ENCODE assay signal across 26 mouse cellular contexts in genomic region chr1:160297701-160298100, GRCm38 (mm10).
"Had no signal": no experiment of that assay in that cellular context is flagged by ENCODE, and none has a peak within 500 bp of the region (broad histone marks: within the 10 kb centered on the region; RNA-seq: fewer than 3 reads in every experiment).

No protein-coding gene starts in this region.

- DNase-seq: gastrocnemius, adult 2 months; gastrocnemius, postnatal 10 days; gastrocnemius, postnatal 36 days; heart, adult 2 months; heart, postnatal 10 days; heart, postnatal 4 days; kidney, adult 18-20 months; kidney, adult 8-10 months; kidney, postnatal 10 days; kidney, postnatal 25 days; kidney, postnatal 4 days; liver; liver, embryonic 13.5 days had no signal

- H3K4me1 ChIP-seq: hindbrain, embryonic 10.5 days; hindbrain, embryonic 12.5 days; intestine, embryonic 15.5 days; limb, embryonic 10.5 days; limb, embryonic 12.5 days had no signal

- ATAC-seq: hindbrain, embryonic 16.5 days; inflammation-experienced regulatory T-cells, adult 6 months; intestine, embryonic 15.5 days; intestine, postnatal 0 days had no signal

- H3K27me3 ChIP-seq: heart, embryonic 12.5 days; hindbrain, embryonic 12.5 days; intestine, embryonic 15.5 days; limb, embryonic 12.5 days; liver, embryonic 13.5 days; liver, embryonic 15.5 days had no signal

- H3K9me3 ChIP-seq: heart, embryonic 10.5 days; heart, embryonic 12.5 days; hindbrain, embryonic 10.5 days; hindbrain, embryonic 12.5 days; intestine, embryonic 15.5 days; limb, embryonic 10.5 days; limb, embryonic 12.5 days; liver, embryonic 13.5 days; liver, embryonic 15.5 days had no signal

- H3K27ac ChIP-seq: gastrocnemius, adult 2 months; heart, adult 2 months; heart, embryonic 10.5 days; hindbrain, embryonic 10.5 days; hindbrain, embryonic 12.5 days; hindbrain, embryonic 14.5 days; intestine, embryonic 15.5 days; left cerebral cortex, adult 2 months; limb, embryonic 10.5 days; limb, embryonic 12.5 days; liver, embryonic 13.5 days; liver, embryonic 15.5 days had no signal

- H3K36me3 ChIP-seq: heart, embryonic 10.5 days; heart, embryonic 12.5 days; hindbrain, embryonic 10.5 days; hindbrain, embryonic 12.5 days; intestine, embryonic 15.5 days; limb, embryonic 10.5 days; limb, embryonic 12.5 days; liver, embryonic 13.5 days; liver, embryonic 15.5 days had no signal

- H3K4me3 ChIP-seq: gastrocnemius, adult 2 months; heart, adult 2 months; heart, embryonic 10.5 days; heart, embryonic 12.5 days; hindbrain, embryonic 10.5 days; hindbrain, embryonic 12.5 days; intestine, embryonic 15.5 days; left cerebral cortex, adult 2 months; limb, embryonic 10.5 days; limb, embryonic 12.5 days; liver, embryonic 13.5 days; liver, embryonic 15.5 days had no signal
